Mouse (Mus musculus) urinary bladder, postnatal 25 days (tissue): ENCODE data around the gene Wwc1.

Experiments used
- DNase-seq: peaks from one replicate; pipeline ENCODE4 v3.0.0; 2022; ENCODE audit warnings: low spot score

Gene Wwc1

DNA sequence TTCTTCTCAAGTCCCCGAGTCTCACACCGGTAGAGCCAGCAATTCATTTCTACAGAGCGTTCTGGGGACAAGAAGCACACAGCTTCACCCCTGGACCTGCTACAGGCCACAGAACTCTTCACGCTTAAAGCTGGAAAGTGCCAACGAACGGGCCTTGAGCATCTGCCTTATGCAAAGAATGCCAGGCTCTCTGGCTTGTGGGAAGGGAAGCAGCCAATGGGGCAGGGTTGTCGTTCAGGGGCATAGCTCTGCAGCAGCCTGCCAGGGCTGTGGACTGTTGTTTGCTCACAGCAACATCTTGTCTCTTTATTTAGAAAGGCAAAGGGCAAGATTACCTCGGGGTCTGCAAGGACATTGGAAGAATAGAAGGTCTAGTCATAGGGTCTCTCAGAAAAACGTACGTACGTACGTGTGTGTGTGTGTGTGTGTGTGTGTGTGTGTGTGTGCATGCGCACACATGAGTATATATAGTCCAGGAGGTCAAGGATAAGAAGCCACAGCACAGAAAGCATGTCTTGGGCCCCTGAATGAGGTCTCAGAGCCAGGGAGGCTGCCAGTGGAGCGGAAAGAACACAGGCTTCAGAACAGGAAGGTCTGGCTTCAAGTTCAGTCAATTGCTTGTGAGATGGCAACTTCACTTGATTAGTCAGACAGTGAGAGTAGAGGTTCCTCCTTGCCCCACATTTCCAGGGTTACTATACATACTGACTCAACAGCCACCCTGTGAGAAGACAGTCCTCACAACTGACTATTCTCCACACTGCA is 48.0 kb downstream of the Wwc1 start:
- DNase-seq = no peak

DNA sequence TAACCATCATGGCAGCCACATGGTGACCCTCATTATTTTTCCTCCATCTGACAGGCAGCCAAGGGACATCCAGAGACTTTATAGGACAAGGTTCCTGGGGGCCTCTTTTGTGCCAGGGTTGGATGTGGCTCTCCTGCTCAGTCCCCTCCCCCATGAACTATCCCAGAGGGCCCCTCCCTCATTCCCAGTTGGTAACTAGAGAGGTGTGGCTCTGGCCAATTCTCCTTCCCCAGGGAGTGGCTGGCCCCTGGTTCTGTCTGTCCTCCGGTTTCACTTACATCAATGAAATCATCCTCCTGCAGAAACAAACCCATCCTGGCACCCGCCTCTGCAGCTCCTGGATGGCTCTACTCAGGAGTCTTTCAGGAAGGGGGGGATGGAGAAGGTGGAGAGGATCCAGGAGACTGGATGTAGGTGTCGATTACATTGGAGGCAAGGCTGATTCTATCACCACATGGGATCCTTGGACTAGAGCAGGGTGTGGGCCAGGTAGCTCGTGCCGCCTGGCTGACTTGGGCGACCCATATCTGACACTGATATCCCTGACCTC is 49.7 kb downstream of the Wwc1 start:
- no peak for DNase-seq

DNA sequence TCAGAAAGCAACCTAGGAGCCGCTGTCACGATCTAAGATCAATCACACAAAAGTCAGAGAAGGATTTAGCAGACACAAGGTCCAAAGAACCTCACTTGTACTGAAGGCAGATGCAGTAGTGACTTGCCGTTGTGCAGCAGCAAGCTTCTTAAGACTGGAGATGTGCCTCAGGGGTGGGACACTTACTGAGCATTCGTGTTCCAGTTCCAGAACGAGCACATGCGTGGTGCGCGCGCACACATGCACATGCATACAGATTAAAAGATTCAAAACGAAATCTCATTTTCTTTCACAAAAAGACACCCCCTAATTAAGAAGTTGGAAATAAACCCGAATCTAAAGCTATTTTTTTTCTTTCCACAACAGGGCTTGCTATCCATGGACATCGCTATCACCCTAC is 51.9 kb downstream of the Wwc1 start:
- DNase-seq = no peak

DNA sequence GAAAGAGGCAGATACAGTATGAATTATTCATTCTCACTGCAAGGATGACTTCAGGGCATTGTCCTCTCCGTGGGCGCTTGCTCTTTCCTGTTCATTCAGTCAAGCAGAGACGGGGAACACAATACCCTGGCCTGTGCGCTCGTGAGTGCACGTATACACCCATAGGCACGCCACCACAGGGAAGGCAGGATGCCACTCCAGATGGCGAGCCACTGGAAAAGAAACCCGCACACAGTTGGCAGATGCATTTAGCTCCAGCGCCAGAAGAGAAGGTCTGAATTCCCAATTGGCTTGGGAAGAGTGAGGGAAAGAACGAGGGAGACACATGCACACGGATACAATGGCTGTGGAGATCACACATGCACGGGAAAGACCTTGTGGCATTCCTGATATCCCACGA is 53.0 kb downstream of the Wwc1 start:
- DNase-seq = no peak

DNA sequence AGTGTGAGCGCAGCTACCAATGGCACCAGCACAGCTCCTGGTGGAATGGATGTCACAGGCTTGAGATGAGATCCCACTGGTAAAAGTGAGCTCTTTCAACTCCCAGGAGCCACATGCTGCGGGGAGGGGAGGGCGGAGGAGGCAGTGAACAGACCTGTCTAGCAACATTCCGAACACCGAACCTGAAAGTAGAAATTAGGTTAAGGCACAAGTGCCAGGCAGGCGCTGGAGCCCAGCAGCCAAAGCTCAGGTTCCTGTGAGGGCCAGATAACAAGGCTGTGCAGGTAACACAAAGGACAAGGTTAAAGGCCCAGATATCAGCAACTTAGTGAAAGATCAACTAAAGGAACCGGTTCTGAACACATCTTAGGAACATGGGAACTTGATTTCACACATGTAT is 54.7 kb downstream of the Wwc1 start:
- no peak for DNase-seq

DNA sequence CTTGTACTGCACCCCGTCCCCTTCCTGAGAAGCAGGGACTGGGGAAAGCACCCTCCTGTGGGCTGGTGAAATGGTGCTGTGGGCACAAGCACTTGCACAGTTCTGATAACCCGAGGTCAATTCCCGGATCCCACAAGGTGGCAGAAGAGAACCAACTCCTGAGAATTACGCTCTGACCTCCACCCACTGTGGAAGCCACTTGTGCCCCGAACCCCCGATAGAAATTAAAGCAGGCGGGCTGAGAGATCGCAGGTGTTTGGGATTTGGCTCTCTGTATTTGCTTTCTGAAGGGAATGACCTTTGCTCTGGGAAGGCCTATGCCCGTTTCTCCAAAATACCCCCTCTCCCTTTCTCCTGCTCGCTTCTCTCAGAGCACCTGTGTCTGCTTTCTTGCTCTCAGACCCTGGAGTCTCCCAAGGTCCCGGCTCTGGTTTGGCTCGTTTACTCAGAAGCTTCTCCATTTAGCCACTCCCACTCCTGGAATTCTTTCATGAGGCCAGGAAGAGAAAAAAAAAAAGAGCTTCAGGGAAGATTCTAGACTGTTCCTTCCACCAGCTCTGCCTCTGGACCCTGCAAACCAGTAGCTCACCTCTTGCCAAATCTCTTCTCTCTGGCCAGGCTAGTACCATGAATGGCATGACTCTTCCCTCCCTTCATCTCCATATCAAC is 58.0 kb downstream of the Wwc1 start:
- DNase-seq = no peak

DNA sequence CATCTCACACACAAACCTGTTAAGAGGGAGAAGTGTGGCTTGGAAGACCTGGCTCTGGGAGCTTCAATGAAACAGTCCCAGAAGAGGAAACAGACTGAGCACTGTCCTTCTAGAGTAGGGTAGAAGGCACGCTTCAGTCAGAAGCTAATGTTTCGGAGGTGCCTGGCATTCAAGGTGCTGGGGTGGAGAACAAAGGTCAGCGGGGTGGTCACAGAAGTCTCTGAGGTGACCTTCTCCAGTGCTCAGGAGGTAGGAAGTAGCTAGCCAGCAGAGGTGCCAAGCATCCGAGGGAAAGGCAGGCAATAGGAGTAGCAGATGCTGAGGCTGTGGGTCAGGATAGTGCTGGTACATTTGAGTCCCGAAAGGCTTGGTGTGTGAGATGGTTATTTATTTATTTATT is 59.6 kb downstream of the Wwc1 start:
- DNase-seq = no peak

DNA sequence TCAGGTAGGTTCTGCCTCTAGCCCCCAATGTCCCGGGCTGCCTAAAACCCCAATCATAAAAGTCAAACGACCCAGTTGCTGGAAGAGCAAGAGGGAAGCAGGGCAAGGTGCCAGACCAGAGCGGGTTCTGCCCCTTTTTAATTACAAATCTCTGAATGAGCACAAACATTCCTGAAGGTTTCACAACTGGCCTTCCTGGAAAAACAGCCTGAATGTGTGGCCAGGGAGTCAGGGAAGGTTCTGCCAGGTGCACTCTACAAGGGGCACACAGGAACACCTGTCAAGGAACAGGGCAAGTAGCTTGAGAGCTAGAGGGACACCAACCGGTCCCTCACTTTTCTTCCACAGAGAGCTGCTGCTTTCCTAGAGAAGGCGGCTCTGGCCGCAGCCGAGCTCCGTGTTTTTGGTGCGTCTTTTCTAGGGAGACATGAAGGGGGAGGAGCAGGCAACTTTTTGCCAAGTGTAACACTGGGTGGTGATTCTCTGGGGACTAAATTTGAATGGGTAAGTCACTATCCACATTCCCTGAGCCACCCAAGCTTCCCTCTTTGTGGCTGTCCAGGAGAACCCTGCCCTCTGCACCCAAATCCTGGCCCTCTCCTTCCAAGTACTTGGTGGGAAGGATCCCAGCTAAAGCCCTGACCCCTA is 60.3 kb downstream of the Wwc1 start:
- DNase-seq = no peak

DNA sequence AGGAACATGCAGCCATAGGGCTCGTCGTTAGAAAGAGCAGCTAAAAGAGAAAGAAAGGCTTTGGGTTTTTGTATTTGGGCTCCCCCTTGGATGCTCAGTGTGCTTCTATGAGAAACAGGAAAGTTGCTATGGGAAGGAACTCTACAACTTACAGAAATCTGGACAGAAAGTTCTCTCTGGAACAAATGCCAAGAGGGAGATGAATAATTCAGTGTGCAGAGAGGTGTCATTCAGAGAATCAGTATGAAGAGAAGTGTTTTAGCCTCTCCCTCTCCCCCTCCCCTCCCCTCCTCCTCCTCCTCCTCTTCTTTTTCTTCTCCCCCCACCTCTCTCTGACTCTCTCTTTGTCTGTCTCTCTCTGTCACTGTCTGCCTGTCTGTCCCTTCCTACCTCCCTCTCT is 60.9 kb downstream of the Wwc1 start:
- no peak for DNase-seq

DNA sequence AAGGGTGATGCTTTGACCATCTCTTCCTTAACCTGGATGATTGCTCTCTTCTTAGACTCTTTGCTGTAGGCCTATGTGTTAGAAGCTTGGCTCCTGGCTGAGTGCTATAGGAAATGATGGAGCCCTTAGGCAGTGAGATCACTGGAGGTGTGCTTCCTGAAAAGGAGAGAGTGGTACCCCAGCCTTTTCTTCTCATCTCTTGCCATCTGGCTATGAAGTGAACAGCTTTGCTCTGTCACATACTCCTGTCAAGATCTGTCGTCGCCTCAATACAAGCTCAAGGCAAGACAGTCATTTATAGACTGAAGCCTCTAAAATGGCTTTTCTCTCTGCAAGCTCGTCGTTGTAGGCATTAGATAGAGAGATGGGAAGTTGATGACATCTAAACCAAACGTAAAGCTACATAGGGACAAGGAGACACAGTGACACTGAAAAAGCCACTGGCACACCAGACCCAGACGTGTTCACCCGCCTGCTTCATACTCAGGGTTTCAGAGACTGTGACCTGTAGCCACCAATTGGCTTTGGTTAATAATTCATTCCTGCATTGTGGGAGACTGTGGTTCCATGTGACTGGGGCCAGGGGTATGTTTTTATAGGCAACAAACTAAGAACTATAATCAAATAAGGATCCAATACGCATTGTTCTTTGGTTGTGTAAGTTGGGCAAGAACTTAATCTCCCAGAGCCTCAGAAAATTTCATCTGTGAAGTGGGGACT is 63.7 kb downstream of the Wwc1 start:
- DNase-seq = no peak

DNA sequence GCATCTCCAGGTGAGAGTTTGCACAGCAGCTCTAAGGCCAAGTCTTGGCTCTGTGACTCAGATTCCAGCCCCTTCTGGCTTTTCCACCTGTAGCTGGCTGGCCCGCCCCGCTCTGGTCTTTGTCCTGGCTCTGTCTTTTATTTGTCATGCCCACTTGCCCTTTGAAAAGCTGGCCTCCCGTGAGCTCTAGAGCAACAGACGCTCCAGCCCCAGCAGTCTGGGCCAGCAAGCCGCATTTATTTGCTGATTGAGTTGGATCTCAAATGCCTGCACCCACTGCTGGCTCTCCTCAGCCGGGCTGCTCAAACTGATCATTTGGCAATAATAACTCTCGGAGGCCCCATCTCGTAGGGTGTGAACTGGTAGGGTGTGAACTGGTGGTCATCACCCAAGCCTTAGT is 64.8 kb downstream of the Wwc1 start:
- DNase-seq = no peak

DNA sequence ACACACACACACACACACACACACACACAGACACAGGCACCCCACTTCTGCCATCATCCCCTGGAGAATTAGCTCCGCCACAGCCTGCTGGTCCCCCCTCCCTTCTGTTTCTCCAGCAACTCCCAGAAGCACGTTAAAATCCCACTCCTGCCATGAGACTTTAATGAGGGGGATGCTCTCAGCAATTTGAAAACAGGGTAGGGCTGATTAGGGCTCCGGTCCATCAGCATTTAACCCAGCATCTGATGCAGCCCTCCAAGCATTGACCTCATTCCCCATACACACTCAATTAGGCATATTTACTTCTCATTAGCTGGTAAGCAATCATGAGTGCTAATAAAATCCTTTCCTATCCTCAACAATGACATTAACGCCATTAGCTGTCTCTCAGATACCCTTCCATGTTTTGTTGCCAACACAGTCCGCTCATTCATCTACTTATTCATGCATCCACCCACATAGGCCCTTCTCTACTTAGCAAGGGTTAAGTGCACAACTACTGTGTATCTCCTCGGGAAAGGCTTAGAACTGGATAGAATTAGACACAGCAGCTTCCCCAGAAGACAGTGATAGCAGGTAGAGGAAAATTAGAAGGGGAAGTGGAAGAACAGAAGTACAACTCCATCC is 66.8 kb downstream of the Wwc1 start:
- DNase-seq = no peak

DNA sequence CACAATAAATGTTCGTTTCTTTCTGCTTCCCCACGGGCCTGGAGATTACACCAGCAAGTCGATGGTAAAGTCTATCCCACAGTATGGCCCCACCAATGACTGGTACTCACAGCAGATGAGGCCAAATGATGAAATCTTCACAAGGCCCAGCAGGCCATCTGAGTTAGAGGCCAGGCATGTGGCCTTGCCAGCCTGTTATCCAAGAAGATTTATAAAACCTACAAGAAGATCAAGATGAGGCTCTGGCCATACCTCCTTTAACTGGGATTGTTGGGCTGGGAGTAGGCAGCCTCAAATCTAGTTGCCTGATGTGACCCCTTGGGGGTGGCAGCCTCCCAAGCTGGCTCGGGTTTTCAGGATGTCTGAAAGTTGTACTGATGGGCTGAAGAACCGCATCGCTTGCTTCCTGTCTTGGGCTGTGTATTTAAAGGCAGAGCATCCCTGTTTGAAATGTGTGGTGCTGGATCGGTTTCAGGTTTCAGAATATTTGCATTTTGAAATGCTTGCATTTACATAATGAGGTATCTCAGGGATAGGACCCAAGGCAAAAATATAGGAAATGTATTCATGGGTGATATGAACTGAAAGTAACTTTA is 75.3 kb downstream of the Wwc1 start:
- no peak for DNase-seq

DNA sequence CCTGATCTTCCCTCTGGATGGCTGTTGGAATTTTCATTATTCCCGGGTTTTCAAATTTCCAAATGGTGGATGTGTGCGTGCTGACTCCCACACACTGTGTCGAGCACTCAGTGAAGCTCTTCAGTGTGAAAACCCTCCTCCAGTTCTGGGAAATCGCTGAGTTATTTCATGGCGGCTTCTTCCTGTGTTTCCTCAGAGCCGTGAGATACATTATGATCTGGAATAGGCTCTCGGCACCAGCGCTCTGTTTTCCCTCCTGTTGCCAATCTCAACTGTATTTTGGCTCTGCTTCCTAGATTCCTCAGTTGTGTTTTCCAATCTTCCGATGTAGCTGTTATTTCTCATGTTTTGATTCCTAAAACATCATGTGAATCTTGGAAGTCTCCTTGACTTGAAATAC is 77.2 kb downstream of the Wwc1 start:
- DNase-seq = no peak

DNA sequence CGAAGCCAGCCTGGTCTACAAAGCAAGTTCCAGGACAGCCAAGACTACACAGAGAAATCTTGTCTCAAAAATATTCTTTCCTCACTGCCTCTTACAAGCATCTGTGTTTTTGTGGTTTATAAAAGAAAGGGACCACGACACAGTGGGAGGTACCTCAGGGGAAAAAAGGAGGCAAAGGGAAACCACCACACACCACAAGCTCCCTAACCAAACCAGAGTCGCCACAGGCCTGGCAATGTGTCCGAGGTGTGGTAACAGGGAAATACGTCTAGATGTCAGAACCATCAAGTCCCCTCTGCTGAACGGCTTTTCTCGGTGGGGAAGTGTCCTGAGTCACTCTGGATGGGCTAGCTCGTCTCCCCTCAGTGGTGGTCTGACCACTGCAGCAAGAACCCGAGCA is 80.4 kb downstream of the Wwc1 start:
- DNase-seq = no peak

DNA sequence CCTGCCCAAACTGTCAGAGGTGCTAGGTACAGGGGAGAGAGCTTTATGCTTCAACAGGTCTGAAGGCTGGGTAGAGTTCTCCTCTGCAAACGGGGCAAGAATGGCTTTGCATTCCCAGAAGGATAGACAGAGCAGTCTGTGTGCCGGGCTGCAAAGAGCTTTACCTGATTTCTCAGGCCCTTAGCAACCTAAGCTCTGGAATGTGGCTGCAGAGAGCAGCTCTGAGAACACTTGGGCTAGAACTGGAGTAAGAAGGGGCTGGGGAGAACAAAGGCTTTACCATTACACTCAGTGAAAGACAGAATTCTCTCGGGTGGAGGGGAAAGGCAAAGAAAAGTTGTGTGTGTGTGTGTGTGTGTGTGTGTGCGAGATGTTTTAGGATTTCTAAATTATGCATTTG is 86.9 kb downstream of the Wwc1 start:
- no peak for DNase-seq

DNA sequence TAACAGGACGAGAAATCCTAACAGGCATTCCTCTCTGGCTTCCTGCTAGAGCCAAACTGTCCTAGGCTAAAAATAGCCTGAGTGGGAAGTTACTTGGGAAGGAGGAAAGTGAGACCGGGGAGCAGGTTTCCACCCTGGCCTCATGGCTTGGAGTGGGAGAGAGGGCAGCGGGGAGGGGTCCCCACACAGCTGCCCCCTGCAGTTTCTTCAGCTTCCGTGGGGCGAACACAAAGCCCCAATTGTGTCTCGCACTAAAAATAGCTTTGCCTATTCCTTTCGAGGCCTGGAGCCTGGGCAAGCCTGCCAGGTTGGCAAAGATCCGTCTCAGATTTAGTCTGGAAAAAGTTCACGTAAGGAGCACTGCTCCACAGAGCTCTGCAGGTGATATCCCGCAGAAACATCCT is 87.3 kb downstream of the Wwc1 start:
- no peak for DNase-seq

DNA sequence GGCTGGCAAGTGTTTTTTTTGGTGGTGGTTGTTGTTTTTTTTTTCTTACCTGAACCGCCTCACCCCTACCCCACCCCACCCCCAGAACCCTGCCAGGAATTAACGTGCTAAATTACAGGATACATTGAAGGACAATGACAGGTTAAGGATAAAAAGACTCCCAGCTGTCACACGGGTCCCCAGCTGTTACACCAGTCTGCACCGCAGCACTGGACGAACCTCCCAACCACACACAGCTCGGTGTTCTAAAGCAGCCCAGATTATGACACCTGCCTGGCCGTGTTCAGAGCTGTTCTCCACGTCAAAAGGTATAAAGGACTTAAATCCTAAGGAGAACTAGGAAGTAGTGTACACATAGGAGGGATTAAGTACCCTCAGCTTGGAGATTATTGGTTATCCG is 88.0 kb downstream of the Wwc1 start:
- DNase-seq = no peak

DNA sequence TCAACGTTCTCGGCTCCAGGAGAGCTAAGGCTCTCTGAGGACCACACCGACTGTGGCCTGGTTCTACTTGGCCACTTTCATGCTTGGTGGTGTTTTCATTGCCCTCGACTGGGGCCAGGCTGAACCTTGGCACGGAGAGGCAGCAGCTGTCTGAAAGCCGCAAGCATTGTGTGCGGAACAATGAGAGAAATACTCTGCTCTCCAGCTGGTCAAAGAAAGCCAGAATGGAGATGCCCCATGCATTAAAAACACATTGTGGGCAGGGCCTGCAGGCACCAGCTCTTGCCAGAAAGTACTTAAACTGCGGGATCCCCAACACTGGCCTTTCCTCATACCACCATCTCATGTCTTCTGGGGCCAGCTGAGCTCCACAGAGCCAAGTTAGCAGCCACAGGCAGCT is 91.5 kb downstream of the Wwc1 start:
- no peak for DNase-seq

DNA sequence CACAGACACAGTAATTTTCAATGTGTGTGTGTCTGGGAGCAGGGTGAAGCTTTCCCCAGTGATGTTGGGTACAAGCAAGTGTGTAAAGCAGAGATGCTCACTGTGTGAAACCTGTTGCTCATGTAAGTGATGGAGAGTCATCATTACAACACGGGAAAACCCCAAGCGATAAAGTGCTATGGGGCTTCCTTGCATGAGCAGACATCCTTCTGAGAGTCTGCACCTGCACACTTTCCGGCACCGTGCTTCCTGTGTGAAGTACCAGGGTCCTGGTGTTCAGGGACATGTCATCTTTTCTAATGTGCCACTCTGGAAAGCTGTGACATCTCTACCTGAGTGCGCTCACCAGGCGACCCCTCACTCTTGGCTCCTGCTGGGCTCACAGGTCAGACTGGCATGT is 97.5 kb downstream of the Wwc1 start:
- DNase-seq = no peak

DNA sequence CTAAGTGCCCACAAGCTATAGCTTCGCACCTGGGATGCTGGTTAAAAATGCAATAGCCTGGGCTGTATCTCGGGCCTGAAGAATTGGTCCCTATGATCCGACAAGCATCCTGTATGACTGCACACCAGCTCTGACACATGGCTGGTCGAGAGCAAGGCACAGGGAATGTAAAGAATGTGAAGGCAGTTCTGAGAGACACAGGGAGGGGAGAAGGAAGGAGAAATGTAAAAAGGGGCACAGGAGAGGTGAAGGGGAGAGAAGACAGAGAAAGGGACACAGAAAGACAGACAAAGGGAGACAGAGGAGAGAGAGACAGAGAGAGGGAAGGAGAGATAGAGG is 101.8 kb downstream of the Wwc1 start:
- DNase-seq = no peak
